Mouse (Mus musculus): Measurements from ENCODE around the gene Trio.

DNA sequence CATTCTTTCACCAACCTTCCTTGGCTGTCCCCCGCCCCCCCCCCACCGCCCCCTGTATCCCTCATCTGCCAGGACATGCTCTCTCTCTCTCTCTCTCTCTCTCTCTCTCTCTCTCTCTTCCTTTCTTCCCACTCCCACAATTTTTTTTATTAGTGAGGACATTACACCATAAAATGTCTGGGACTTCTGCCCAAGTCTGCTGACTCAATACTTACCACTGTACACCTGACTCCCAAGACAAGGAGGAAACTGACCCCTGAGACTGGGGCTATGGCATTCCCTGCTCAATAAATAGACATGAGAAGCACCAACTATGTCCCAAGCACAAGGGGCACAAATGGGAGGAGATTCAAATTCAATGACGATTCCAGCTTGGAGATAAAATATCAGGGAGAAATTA lies 18.1 kb downstream of the Trio start:
- TF ChIP-seq POLR2A (IDR thresholded peaks at IDR 0.05; ENCODE audit: borderline replicate concordance, extremely low read depth, low read depth, low read length), result no peak
- TF ChIP-seq CTCF (IDR thresholded peaks at IDR 0.05; ENCODE audit: insufficient read depth, low read length), result no peak
